Mouse (Mus musculus): ENCODE results near the gene Phactr2. TPM values are rescaled to one million over a fixed set of nuclear protein-coding genes. Genes with fewer than 3 reads are reported as not detected.

Gene Phactr2
- polyA plus RNA-seq, 1 experiment from 2014 or later: 28.8 TPM

- Histone ChIP-seq H3K9ac (ENCODE audit: low read length) (no peak overlapping the region), H3K9me3 (ENCODE audit: control insufficient read depth, low read length) (no peaks in the 10 kb centered on the region), H3K27me3 (ENCODE audit: control insufficient read depth, insufficient read depth, low read length) (no peaks in the 10 kb centered on the region), H3K27ac (replicated peaks; ENCODE audit: low read depth, low read length) (no peak overlapping the region), H3K4me2 (ENCODE audit: low read depth, severe bottlenecking) (no peak overlapping the region), H3K36me3 (ENCODE audit: control insufficient read depth, insufficient read depth, low read length) (no peaks in the 10 kb centered on the region), H3K4me3 (ENCODE audit: low read depth, low read length) (no peak overlapping the region), H3K4me1 (ENCODE audit: control insufficient read depth, insufficient read depth, low read length) (no peaks in the 10 kb centered on the region)
- ATAC-seq (ENCODE audit: insufficient number of reproducible peaks, low FRiP score, low TSS enrichment, low read depth) (no peak), DNase-seq (ENCODE audit: low spot score) (no peak)
- WGBS: 88% methylated on average over 7 of the region's 7 CpGs
Observed at GRCm38 (mm10) chr10:13428536-13428935, 45.7 kb downstream of the Phactr2 start.

DNA sequence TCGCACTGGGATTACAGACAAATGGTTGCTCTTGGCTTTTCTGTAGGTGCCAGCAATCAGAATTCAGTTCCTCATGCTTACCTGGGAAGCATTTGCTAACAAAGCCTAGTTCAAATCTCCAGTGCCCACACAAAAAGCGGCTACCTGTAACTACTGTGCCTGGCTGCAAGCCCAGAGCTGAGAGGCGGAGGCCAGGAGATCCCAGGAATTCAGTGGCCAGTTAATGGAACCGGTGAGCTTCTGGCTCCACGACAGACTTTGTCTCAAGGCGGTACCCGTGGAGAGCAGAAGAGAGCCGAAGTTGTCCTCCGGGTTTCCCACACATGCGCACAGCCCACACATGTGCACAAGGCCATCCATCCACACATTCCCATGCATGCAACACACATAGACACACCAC lies 46.6 kb downstream of the Phactr2 start:
- H3K27ac ChIP-seq (replicated peaks; ENCODE audit: low read depth, low read length): no peak overlapping the region
- no peaks in the 10 kb centered on the region for H3K9me3 ChIP-seq (ENCODE audit: control insufficient read depth, low read length)
- DNase-seq (ENCODE audit: low spot score) (no peak), ATAC-seq (ENCODE audit: insufficient number of reproducible peaks, low FRiP score, low TSS enrichment, low read depth) (no peak)
- H3K36me3 ChIP-seq (ENCODE audit: control insufficient read depth, insufficient read depth, low read length): no peaks in the 10 kb centered on the region
- H3K4me2 ChIP-seq (ENCODE audit: low read depth, severe bottlenecking): no peak overlapping the region
- no peaks in the 10 kb centered on the region for H3K4me1 ChIP-seq (ENCODE audit: control insufficient read depth, insufficient read depth, low read length)
- H3K4me3 ChIP-seq (ENCODE audit: low read depth, low read length): no peak overlapping the region
- H3K9ac ChIP-seq (ENCODE audit: low read length): no peak overlapping the region
- WGBS: 86% methylated on average over 10 of the region's 10 CpGs
- no peaks in the 10 kb centered on the region for H3K27me3 ChIP-seq (ENCODE audit: control insufficient read depth, insufficient read depth, low read length)

DNA sequence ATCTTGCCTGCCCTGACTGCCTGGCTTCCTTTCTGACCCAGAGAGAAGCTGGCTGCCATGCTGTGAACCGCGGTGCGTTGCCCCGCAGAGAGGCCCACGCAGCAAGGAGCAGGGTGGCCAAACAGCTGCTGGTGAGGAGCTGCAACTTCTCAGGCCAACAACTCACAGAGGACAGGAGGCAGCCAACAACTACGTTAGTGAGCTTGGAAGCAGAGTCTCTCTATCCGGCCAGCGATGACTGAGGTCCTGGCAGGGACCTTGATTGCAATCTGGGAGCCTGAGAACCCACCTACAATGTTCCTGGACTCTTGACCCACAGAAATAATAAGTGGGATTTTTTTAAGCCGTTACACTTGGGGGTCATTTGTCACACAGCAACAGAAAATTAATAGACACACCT lies 49.0 kb downstream of the Phactr2 start:
- no peak overlapping the region for H3K4me3 ChIP-seq (ENCODE audit: low read depth, low read length)
- no peaks in the 10 kb centered on the region for H3K27me3 ChIP-seq (ENCODE audit: control insufficient read depth, insufficient read depth, low read length)
- no peak overlapping the region for H3K9ac ChIP-seq (ENCODE audit: low read length)
- H3K36me3 ChIP-seq (ENCODE audit: control insufficient read depth, insufficient read depth, low read length): no peaks in the 10 kb centered on the region
- ATAC-seq (ENCODE audit: insufficient number of reproducible peaks, low FRiP score, low TSS enrichment, low read depth): no peak
- H3K9me3 ChIP-seq (ENCODE audit: control insufficient read depth, low read length): no peaks in the 10 kb centered on the region
- no peak for DNase-seq (ENCODE audit: low spot score)
- H3K4me2 ChIP-seq (ENCODE audit: low read depth, severe bottlenecking): no peak overlapping the region
- H3K4me1 ChIP-seq (ENCODE audit: control insufficient read depth, insufficient read depth, low read length): no peaks in the 10 kb centered on the region
- no peak overlapping the region for H3K27ac ChIP-seq (replicated peaks; ENCODE audit: low read depth, low read length)
- 86% methylated on average over 9 of the region's 9 CpGs for WGBS

DNA sequence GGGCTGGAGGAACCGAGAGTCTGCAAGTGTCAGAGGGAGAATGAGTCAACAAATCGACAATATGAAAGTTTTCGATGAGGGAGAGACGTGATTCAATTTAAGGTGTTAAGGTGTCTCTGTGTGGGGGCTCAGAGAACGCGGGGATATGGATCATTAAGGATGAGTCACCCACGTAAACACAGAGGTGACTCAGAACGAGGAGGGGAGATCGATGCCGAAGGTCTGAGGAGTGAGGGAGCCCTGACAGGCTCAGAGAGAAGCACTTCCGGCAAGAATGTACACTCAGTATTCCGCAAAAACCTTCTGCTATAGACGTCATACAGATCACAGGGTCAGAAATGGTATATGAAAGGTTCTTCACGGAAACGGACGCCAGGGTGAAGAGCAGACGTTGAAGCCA lies 49.7 kb downstream of the Phactr2 start:
- H3K27ac ChIP-seq (replicated peaks; ENCODE audit: low read depth, low read length): no peak overlapping the region

DNA sequence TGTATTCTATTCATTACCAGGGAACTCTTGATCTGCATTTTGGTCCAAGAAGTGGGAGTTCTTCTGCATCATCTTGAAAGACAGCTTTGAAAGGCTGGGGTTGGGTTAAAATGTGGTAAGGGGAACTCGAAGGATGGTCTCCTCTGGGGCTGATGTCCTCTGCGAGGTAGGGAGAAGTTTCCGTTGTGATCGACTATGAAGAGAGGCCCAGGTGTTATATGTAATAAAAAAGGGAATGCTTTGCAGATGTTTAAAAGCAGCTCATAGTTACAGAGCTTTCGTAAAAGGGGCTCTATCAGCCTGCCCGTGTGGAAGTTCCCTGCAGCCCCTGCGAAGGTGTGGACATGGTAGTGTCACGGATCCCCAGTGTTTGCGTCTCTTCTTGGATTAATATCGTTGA lies 50.2 kb downstream of the Phactr2 start:
- no peak overlapping the region for H3K4me2 ChIP-seq (ENCODE audit: low read depth, severe bottlenecking)
- H3K4me3 ChIP-seq (ENCODE audit: low read depth, low read length): no peak overlapping the region
- DNase-seq (ENCODE audit: low spot score) (no peak), ATAC-seq (ENCODE audit: insufficient number of reproducible peaks, low FRiP score, low TSS enrichment, low read depth) (no peak)
- no peak overlapping the region for H3K27ac ChIP-seq (replicated peaks; ENCODE audit: low read depth, low read length)
- H3K4me1 ChIP-seq (ENCODE audit: control insufficient read depth, insufficient read depth, low read length): no peaks in the 10 kb centered on the region
- H3K9me3 ChIP-seq (ENCODE audit: control insufficient read depth, low read length): no peaks in the 10 kb centered on the region
- H3K27me3 ChIP-seq (ENCODE audit: control insufficient read depth, insufficient read depth, low read length): no peaks in the 10 kb centered on the region
- 74% methylated on average over 10 of the region's 10 CpGs for WGBS
- no peak overlapping the region for H3K9ac ChIP-seq (ENCODE audit: low read length)
- no peaks in the 10 kb centered on the region for H3K36me3 ChIP-seq (ENCODE audit: control insufficient read depth, insufficient read depth, low read length)

More for the DNA sequence above, 49.7 kb downstream of the Phactr2 start:
- 83% methylated on average over 17 of the region's 17 CpGs for WGBS
- Histone ChIP-seq H3K4me2 (ENCODE audit: low read depth, severe bottlenecking) (no peak overlapping the region), H3K27me3 (ENCODE audit: control insufficient read depth, insufficient read depth, low read length) (no peaks in the 10 kb centered on the region), H3K36me3 (ENCODE audit: control insufficient read depth, insufficient read depth, low read length) (no peaks in the 10 kb centered on the region), H3K4me3 (ENCODE audit: low read depth, low read length) (no peak overlapping the region), H3K9ac (ENCODE audit: low read length) (no peak overlapping the region), H3K9me3 (ENCODE audit: control insufficient read depth, low read length) (no peaks in the 10 kb centered on the region), H3K4me1 (ENCODE audit: control insufficient read depth, insufficient read depth, low read length) (no peaks in the 10 kb centered on the region)
- ATAC-seq (ENCODE audit: insufficient number of reproducible peaks, low FRiP score, low TSS enrichment, low read depth) (no peak), DNase-seq (ENCODE audit: low spot score) (no peak)

DNA sequence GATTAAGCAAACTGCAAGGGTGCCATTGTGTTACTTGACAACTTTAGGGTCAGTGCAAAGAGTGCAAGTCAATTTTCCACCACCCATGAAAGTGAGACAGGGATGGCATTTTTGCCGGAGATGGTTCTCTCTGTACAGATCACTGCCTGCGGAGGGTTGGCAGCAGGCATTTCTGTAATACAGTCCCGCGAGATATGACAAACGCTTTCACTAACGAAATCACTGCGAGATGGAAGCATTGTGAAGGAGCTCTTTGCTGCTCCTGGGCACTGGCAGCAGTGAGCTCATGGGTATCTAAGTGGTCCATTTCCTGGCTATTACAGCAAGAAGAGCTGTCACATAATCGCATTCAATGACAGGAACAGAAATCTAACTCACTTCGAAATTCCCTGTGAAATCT lies 52.1 kb downstream of the Phactr2 start:
- no peaks in the 10 kb centered on the region for H3K9me3 ChIP-seq (ENCODE audit: control insufficient read depth, low read length)
- H3K9ac ChIP-seq (ENCODE audit: low read length): no peak overlapping the region
- DNase-seq (ENCODE audit: low spot score): no peak
- ATAC-seq (ENCODE audit: insufficient number of reproducible peaks, low FRiP score, low TSS enrichment, low read depth): no peak
- no peak overlapping the region for H3K4me2 ChIP-seq (ENCODE audit: low read depth, severe bottlenecking)
- 92% methylated on average over 9 of the region's 9 CpGs for WGBS
- H3K4me1 ChIP-seq (ENCODE audit: control insufficient read depth, insufficient read depth, low read length): no peaks in the 10 kb centered on the region
- no peaks in the 10 kb centered on the region for H3K27me3 ChIP-seq (ENCODE audit: control insufficient read depth, insufficient read depth, low read length)
- no peak overlapping the region for H3K27ac ChIP-seq (replicated peaks; ENCODE audit: low read depth, low read length)
- no peaks in the 10 kb centered on the region for H3K36me3 ChIP-seq (ENCODE audit: control insufficient read depth, insufficient read depth, low read length)
- no peak overlapping the region for H3K4me3 ChIP-seq (ENCODE audit: low read depth, low read length)

- Histone ChIP-seq H3K27ac (replicated peaks; ENCODE audit: low read depth, low read length) (no peak overlapping the region), H3K36me3 (ENCODE audit: control insufficient read depth, insufficient read depth, low read length) (no peaks in the 10 kb centered on the region), H3K9me3 (ENCODE audit: control insufficient read depth, low read length) (no peaks in the 10 kb centered on the region), H3K27me3 (ENCODE audit: control insufficient read depth, insufficient read depth, low read length) (no peaks in the 10 kb centered on the region), H3K4me2 (ENCODE audit: low read depth, severe bottlenecking) (no peak overlapping the region), H3K4me1 (ENCODE audit: control insufficient read depth, insufficient read depth, low read length) (no peaks in the 10 kb centered on the region), H3K4me3 (ENCODE audit: low read depth, low read length) (no peak overlapping the region), H3K9ac (ENCODE audit: low read length) (no peak overlapping the region)
- 28% methylated on average over 4 of the region's 4 CpGs for WGBS
- ATAC-seq (ENCODE audit: insufficient number of reproducible peaks, low FRiP score, low TSS enrichment, low read depth) (peak; percentile 47; the same call in 1 of the 2 replicates), DNase-seq (ENCODE audit: low spot score) (no peak)
Observed at GRCm38 (mm10) chr10:13419246-13419645, 55.0 kb downstream of the Phactr2 start.

DNA sequence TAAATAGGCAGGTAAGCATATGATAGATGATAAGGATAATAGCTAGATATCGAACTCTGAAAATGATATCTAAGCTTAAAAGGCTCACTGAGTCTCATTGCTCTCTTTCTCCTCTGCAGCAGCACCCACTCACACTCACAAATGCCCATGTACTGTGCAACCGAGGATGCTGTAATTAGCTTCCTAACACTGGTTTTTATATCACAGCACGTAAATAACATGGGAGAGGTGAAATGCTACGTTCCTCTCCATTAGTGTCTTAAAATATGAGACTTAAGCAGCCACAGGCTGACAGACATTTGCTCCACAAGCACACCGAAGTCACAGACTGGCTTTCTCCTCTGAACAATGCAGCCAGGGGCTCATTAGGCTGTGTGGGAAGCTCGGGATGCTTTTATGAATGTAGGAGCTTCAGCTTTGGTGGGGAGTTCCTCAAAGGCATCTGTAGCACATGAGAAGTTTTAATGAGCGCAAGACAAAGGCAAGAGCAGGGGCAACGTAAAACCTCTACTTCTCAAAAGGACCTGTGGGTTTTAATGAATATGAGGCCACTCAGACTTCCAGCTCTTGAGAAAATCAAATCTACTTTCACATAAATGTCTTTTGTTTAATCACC lies 58.6 kb downstream of the Phactr2 start:
- no peak overlapping the region for H3K4me3 ChIP-seq (ENCODE audit: low read depth, low read length)
- no peaks in the 10 kb centered on the region for H3K27me3 ChIP-seq (ENCODE audit: control insufficient read depth, insufficient read depth, low read length)
- no peaks in the 10 kb centered on the region for H3K4me1 ChIP-seq (ENCODE audit: control insufficient read depth, insufficient read depth, low read length)
- H3K36me3 ChIP-seq (ENCODE audit: control insufficient read depth, insufficient read depth, low read length): no peaks in the 10 kb centered on the region
- ATAC-seq (ENCODE audit: insufficient number of reproducible peaks, low FRiP score, low TSS enrichment, low read depth): no peak
- no peak overlapping the region for H3K4me2 ChIP-seq (ENCODE audit: low read depth, severe bottlenecking)
- H3K9me3 ChIP-seq (ENCODE audit: control insufficient read depth, low read length): no peaks in the 10 kb centered on the region
- H3K27ac ChIP-seq (replicated peaks; ENCODE audit: low read depth, low read length): no peak overlapping the region
- peak; percentile 32 for DNase-seq (ENCODE audit: low spot score)
- WGBS: 40% methylated on average over 8 of the region's 8 CpGs
- H3K9ac ChIP-seq (ENCODE audit: low read length): no peak overlapping the region

Data from limb, embryonic 11.5 days (tissue).